Mouse (Mus musculus) forebrain, embryonic 11.5 days (tissue): Measurements from ENCODE around the gene Adh7. TPM values are rescaled to one million over a fixed set of nuclear protein-coding genes. Genes with fewer than 3 reads are reported as not detected.

Source experiments
- ATAC-seq: fragments of 200-750 bp; cut with Nextera tagmentation; replicated peaks from 2 replicates; pipeline ENCODE4 v1.8.0; 2017; ENCODE audit warnings: moderate TSS enrichment; ENCODE audit not compliant: low FRiP score
- DNase-seq: peaks from one replicate; pipeline ENCODE4 v3.0.0-alpha.2; 2017; ENCODE audit warnings: low spot score
- H3K27ac ChIP-seq: fragments of 300-500 bp; sonication (generic); 2 replicates; pipeline ENCODE4 v1.5.1; 2014; ENCODE audit warnings: low read depth, low read length
- H3K27me3 ChIP-seq: fragments of 300-500 bp; sonication (generic); 2 replicates; pipeline ENCODE4 v1.6.1; 2014; ENCODE audit warnings: mild to moderate bottlenecking, low read length, mixed read lengths; ENCODE audit not compliant: control insufficient read depth, insufficient read depth
- H3K36me3 ChIP-seq: fragments of 300-500 bp; sonication (generic); 2 replicates; pipeline ENCODE4 v1.6.1; 2014; ENCODE audit warnings: mild to moderate bottlenecking, low read length, moderate library complexity, mixed read lengths; ENCODE audit not compliant: control insufficient read depth, insufficient read depth
- H3K4me1 ChIP-seq: fragments of 300-500 bp; sonication (generic); replicated peaks from 2 replicates; pipeline ENCODE4 v1.6.1; 2014; ENCODE audit warnings: low read length, mixed read lengths; ENCODE audit not compliant: control insufficient read depth, insufficient read depth
- H3K4me2 ChIP-seq: fragments of 300-500 bp; sonication (generic); 2 replicates; pipeline ENCODE4 v1.6.1; 2014; ENCODE audit warnings: low read depth, mild to moderate bottlenecking, low read length, moderate library complexity, mixed read lengths; ENCODE audit not compliant: severe bottlenecking
- H3K4me3 ChIP-seq: fragments of 300-500 bp; sonication (generic); 2 replicates; pipeline ENCODE4 v1.5.1; 2014; ENCODE audit warnings: low read depth, low read length
- H3K9ac ChIP-seq: fragments of 300-500 bp; sonication (generic); 2 replicates; pipeline ENCODE4 v1.6.1; 2014; ENCODE audit warnings: low read length
- H3K9me3 ChIP-seq: fragments of 300-500 bp; sonication (generic); 2 replicates; pipeline ENCODE4 v1.6.1; 2016; ENCODE audit warnings: low read length, mixed read lengths; ENCODE audit not compliant: control insufficient read depth
- WGBS: fragments of 180-500 bp; shearing (Covaris S2); extraction: QIAGEN DNeasy Blood & Tissue Kit; methylation state at CpG from one replicate; pipeline ENCODE4 v1.1.7; 2014; 5-methylcytosine and 5-hydroxymethylcytosine counted together
- polyA plus RNA-seq: library from polyadenylated mRNA; unstranded; fragments of >200 nt; fragmentation: Nextera tagmentation; extraction: Ambion mirVana; gene quantifications from 2 replicates; pipeline ENCODE4 v1.2.1, GENCODE M21; 2014

Gene Adh7
- polyA plus RNA-seq, 1 experiment from 2014 or later = 0.16 TPM

- DNase-seq = no peak
- Histone ChIP-seq H3K4me3 (no peak overlapping the region), H3K9me3 (no peaks in the 10 kb centered on the region), H3K36me3 (no peaks in the 10 kb centered on the region), H3K9ac (no peak overlapping the region), H3K4me2 (no peak overlapping the region), H3K4me1 (no peaks in the 10 kb centered on the region), H3K27me3 (no peaks in the 10 kb centered on the region), H3K27ac (no peak overlapping the region)
- 64% methylated on average over 1 of the region's 1 CpGs for WGBS
- no peak for ATAC-seq
These were observed 52.9 kb downstream of the Adh7 start for GRCm38 (mm10) chr3:138270507-138270906.

- H3K27me3 ChIP-seq = no peaks in the 10 kb centered on the region
- no peak overlapping the region for H3K4me3 ChIP-seq
- H3K9ac ChIP-seq = no peak overlapping the region
- H3K4me1 ChIP-seq = no peaks in the 10 kb centered on the region
- H3K4me2 ChIP-seq = no peak overlapping the region
- no peaks in the 10 kb centered on the region for H3K9me3 ChIP-seq
- DNase-seq (no peak), ATAC-seq (no peak)
- no peaks in the 10 kb centered on the region for H3K36me3 ChIP-seq
- WGBS = 90% methylated on average over 2 of the region's 2 CpGs
- no peak overlapping the region for H3K27ac ChIP-seq
These were observed 53.7 kb downstream of the Adh7 start for GRCm38 (mm10) chr3:138271297-138271696.

- Histone ChIP-seq H3K27me3 (no peaks in the 10 kb centered on the region), H3K4me2 (no peak overlapping the region), H3K9me3 (no peaks in the 10 kb centered on the region), H3K4me3 (no peak overlapping the region), H3K9ac (no peak overlapping the region), H3K36me3 (no peaks in the 10 kb centered on the region), H3K27ac (no peak overlapping the region), H3K4me1 (no peaks in the 10 kb centered on the region)
- no peak for ATAC-seq
- 90% methylated on average over 7 of the region's 7 CpGs for WGBS
- no peak for DNase-seq
These were observed 55.5 kb downstream of the Adh7 start for GRCm38 (mm10) chr3:138273080-138273479.

DNA sequence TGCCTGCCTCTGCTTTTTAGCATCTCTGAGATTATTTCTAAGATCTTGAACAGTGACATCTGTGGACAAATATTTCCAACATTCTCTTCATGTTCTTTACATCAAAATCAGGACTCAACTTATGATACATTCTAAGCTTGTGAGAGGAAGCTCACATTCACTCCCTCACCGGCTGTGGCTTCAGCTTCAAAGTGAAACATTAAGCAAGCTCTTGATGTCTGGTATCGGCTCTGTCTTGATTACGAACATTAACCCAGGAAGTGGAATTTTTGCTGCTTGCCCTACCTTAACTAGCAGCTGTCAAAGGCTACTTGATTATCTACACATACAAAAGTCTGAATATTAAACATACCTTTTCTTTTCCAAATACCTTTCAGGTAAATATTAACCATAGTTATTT lies 57.5 kb downstream of the Adh7 start:
- no peaks in the 10 kb centered on the region for H3K4me1 ChIP-seq
- no peaks in the 10 kb centered on the region for H3K36me3 ChIP-seq
- no peaks in the 10 kb centered on the region for H3K9me3 ChIP-seq
- ATAC-seq = no peak
- no peak overlapping the region for H3K27ac ChIP-seq
- 83% methylated on average over 3 of the region's 3 CpGs for WGBS
- no peak overlapping the region for H3K4me2 ChIP-seq
- no peak overlapping the region for H3K4me3 ChIP-seq
- DNase-seq = no peak
- H3K9ac ChIP-seq = no peak overlapping the region
- H3K27me3 ChIP-seq = no peaks in the 10 kb centered on the region

- no peak overlapping the region for H3K4me2 ChIP-seq
- H3K27me3 ChIP-seq = no peaks in the 10 kb centered on the region
- no peak overlapping the region for H3K4me3 ChIP-seq
- no peaks in the 10 kb centered on the region for H3K36me3 ChIP-seq
- WGBS = 72% methylated on average over 9 of the region's 9 CpGs
- no peak overlapping the region for H3K9ac ChIP-seq
- no peaks in the 10 kb centered on the region for H3K9me3 ChIP-seq
- ATAC-seq (no peak), DNase-seq (no peak)
- no peaks in the 10 kb centered on the region for H3K4me1 ChIP-seq
- H3K27ac ChIP-seq = no peak overlapping the region
These were observed 65.0 kb downstream of the Adh7 start for GRCm38 (mm10) chr3:138282556-138282955.

Other genes starting within 250 kb of the Adh7 start
- 4.8 and 6.9 TPM in 2 replicates for gene Dapp1, start 236.2 kb upstream of the Adh7 start, polyA plus RNA-seq
- gene 1110002E22Rik, start 152.7 kb upstream of the Adh7 start, polyA plus RNA-seq = 0.09 TPM in 1 of 2 replicates, not detected in the other
- not detected in 2 replicates for gene Gm5105, start 150.4 kb upstream of the Adh7 start, polyA plus RNA-seq
- gene Trmt10a, start 74.3 kb upstream of the Adh7 start, polyA plus RNA-seq = 15.1 and 16.2 TPM in 2 replicates
- gene Mttp, start 72.8 kb upstream of the Adh7 start, polyA plus RNA-seq = 11.4 and 12.5 TPM in 2 replicates
- gene 4930579F01Rik, start 23.9 kb upstream of the Adh7 start, polyA plus RNA-seq = 0.16 TPM in 1 of 2 replicates, not detected in the other
- 0.16 and 0.44 TPM in 2 replicates for gene Adh1, start 43.2 kb downstream of the Adh7 start, polyA plus RNA-seq
- gene Adh6a, start 95.5 kb downstream of the Adh7 start, polyA plus RNA-seq = not detected in 2 replicates
- 0.17 and 0.36 TPM in 2 replicates for gene Adh6b, start 124.0 kb downstream of the Adh7 start, polyA plus RNA-seq
- gene Adh4, start 197.7 kb downstream of the Adh7 start, polyA plus RNA-seq = not detected in 2 replicates
- gene Adh5, start 225.3 kb downstream of the Adh7 start, polyA plus RNA-seq = 263 and 266 TPM in 2 replicates